Mouse (Mus musculus): ENCODE data around the gene Ubac2. TPM values are rescaled to one million over a fixed set of nuclear protein-coding genes. Genes with fewer than 3 reads are reported as not detected.

Gene Ubac2
- polyA plus RNA-seq, 1 experiment from 2014 or later = 67.5 TPM

DNA sequence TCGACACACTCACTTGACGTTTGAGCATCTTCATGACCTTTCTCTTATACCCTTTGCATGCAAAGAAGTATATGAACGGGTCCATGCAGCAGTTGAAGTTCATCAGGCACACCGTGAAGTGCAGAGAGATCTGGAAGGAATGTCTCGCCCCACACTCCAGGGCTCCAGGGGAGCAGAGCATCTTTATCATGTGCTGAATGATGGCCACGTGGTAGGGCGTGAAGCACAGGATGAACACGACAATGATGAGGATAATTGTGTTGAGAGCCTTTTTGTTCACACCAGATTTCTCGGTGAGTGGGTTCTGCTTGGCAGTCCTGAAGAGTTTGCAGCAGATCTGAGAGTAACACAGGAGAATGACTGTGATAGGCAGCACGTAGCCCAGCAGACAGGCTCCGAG lies 75.7 kb downstream of the Ubac2 start:
- Histone ChIP-seq H3K27ac (ENCODE audit: low read depth) (no peak overlapping the region), H3K36me3 (ENCODE audit: control insufficient read depth, insufficient read depth, low read length) (0 out of 2 replicates have a peak, but pooled peaks cover 9% of the 10 kb centered on the region), H3K4me1 (replicated peaks; ENCODE audit: control insufficient read depth, insufficient read depth, low read length) (peaks cover 2% of the 10 kb centered on the region; the same call in 1 of the 2 replicates), H3K4me3 (ENCODE audit: low read depth, low read length) (no peak overlapping the region), H3K27me3 (replicated peaks; ENCODE audit: control insufficient read depth, insufficient read depth, low read length) (no peaks in the 10 kb centered on the region), H3K9ac (ENCODE audit: low read length) (no peak overlapping the region), H3K4me2 (ENCODE audit: low read length) (no peak overlapping the region), H3K9me3 (ENCODE audit: control insufficient read depth, low read length) (no peaks in the 10 kb centered on the region)
- ATAC-seq (replicated peaks; ENCODE audit: low FRiP score, low TSS enrichment, low read depth) = no peak
- 93% methylated on average over 11 of the region's 11 CpGs for WGBS
- peak; percentile 37 for DNase-seq (ENCODE audit: low spot score)

- WGBS = 96% methylated on average over 12 of the region's 12 CpGs
- Histone ChIP-seq H3K9me3 (ENCODE audit: control insufficient read depth, low read length) (no peaks in the 10 kb centered on the region), H3K36me3 (ENCODE audit: control insufficient read depth, insufficient read depth, low read length) (0 out of 2 replicates have a peak, but pooled peaks cover 9% of the 10 kb centered on the region), H3K4me2 (ENCODE audit: low read length) (no peak overlapping the region), H3K9ac (ENCODE audit: low read length) (no peak overlapping the region), H3K27me3 (replicated peaks; ENCODE audit: control insufficient read depth, insufficient read depth, low read length) (no peaks in the 10 kb centered on the region), H3K27ac (ENCODE audit: low read depth) (no peak overlapping the region), H3K4me1 (replicated peaks; ENCODE audit: control insufficient read depth, insufficient read depth, low read length) (peaks cover 4% of the 10 kb centered on the region; the same call in 1 of the 2 replicates), H3K4me3 (ENCODE audit: low read depth, low read length) (no peak overlapping the region)
- DNase-seq (ENCODE audit: low spot score) = peak; percentile 42
- no peak for ATAC-seq (replicated peaks; ENCODE audit: low FRiP score, low TSS enrichment, low read depth)
Measured at GRCm38 (mm10) chr14:121954608-121955007, 76.2 kb downstream of the Ubac2 start.

DNA sequence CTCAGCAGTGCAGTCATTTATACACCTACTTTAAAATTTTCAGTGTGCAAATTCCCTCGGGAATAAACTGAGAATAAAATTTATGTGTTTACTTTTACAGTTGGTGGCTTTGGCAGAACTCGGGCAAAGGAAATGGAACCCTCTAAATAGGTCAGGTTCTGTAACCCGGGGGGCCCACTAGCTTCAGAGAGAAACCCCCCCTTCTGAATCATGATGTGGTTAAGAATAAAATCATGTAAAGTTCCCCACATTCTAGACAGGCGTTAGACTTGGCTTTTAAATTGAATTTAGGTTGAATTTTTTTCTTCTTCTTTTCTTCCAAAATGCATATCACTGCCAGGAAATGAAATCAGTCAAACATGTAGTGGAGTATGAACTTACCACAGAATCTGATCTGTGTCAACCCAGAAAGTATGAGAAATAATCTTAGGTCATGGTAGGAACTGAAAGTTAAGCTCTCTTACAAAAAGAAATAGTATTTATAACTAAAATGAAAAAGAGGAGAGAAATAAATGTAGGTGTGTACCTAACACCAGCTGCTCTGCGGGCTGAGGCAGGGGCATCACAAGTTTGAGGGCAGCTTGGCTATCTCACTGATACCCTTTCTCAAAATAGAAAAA lies 76.9 kb downstream of the Ubac2 start:
- H3K27ac ChIP-seq (ENCODE audit: low read depth) = no peak overlapping the region
- no peak overlapping the region for H3K9ac ChIP-seq (ENCODE audit: low read length)
- 0 out of 2 replicates have a peak, but pooled peaks cover 9% of the 10 kb centered on the region for H3K36me3 ChIP-seq (ENCODE audit: control insufficient read depth, insufficient read depth, low read length)
- ATAC-seq (replicated peaks; ENCODE audit: low FRiP score, low TSS enrichment, low read depth) = no peak
- no peaks in the 10 kb centered on the region for H3K9me3 ChIP-seq (ENCODE audit: control insufficient read depth, low read length)
- no peaks in the 10 kb centered on the region for H3K27me3 ChIP-seq (replicated peaks; ENCODE audit: control insufficient read depth, insufficient read depth, low read length)
- DNase-seq (ENCODE audit: low spot score) = no peak
- H3K4me1 ChIP-seq (replicated peaks; ENCODE audit: control insufficient read depth, insufficient read depth, low read length) = peaks cover 4% of the 10 kb centered on the region; the same call in 1 of the 2 replicates
- H3K4me3 ChIP-seq (ENCODE audit: low read depth, low read length) = no peak overlapping the region
- 68% methylated on average over 5 of the region's 5 CpGs for WGBS
- no peak overlapping the region for H3K4me2 ChIP-seq (ENCODE audit: low read length)

GRCm38 (mm10) chr14:121956291-121956690 lies 77.9 kb downstream of the Ubac2 start:
- ATAC-seq (replicated peaks; ENCODE audit: low FRiP score, low TSS enrichment, low read depth) = no peak
- Histone ChIP-seq H3K9ac (ENCODE audit: low read length) (no peak overlapping the region), H3K27ac (ENCODE audit: low read depth) (no peak overlapping the region), H3K9me3 (ENCODE audit: control insufficient read depth, low read length) (no peaks in the 10 kb centered on the region), H3K27me3 (replicated peaks; ENCODE audit: control insufficient read depth, insufficient read depth, low read length) (no peaks in the 10 kb centered on the region), H3K4me1 (replicated peaks; ENCODE audit: control insufficient read depth, insufficient read depth, low read length) (peaks cover 7% of the 10 kb centered on the region; the same call in 1 of the 2 replicates), H3K4me2 (ENCODE audit: low read length) (no peak overlapping the region), H3K4me3 (ENCODE audit: low read depth, low read length) (no peak overlapping the region), H3K36me3 (ENCODE audit: control insufficient read depth, insufficient read depth, low read length) (0 out of 2 replicates have a peak, but pooled peaks cover 9% of the 10 kb centered on the region)
- DNase-seq (ENCODE audit: low spot score) = no peak
- 87% methylated on average over 5 of the region's 5 CpGs for WGBS

GRCm38 (mm10) chr14:121957176-121957871 lies 78.9 kb downstream of the Ubac2 start:
- ATAC-seq (replicated peaks; ENCODE audit: low FRiP score, low TSS enrichment, low read depth) (no peak), DNase-seq (ENCODE audit: low spot score) (peak; percentile 38)
- Histone ChIP-seq H3K27ac (ENCODE audit: low read depth) (no peak overlapping the region), H3K9ac (ENCODE audit: low read length) (no peak overlapping the region), H3K27me3 (replicated peaks; ENCODE audit: control insufficient read depth, insufficient read depth, low read length) (no peaks in the 10 kb centered on the region), H3K36me3 (ENCODE audit: control insufficient read depth, insufficient read depth, low read length) (0 out of 2 replicates have a peak, but pooled peaks cover 9% of the 10 kb centered on the region), H3K4me2 (ENCODE audit: low read length) (no peak overlapping the region), H3K9me3 (ENCODE audit: control insufficient read depth, low read length) (no peaks in the 10 kb centered on the region), H3K4me3 (ENCODE audit: low read depth, low read length) (no peak overlapping the region), H3K4me1 (replicated peaks; ENCODE audit: control insufficient read depth, insufficient read depth, low read length) (peaks cover 9% of the 10 kb centered on the region; the same call in 1 of the 2 replicates)
- 90% methylated on average over 10 of the region's 10 CpGs for WGBS

DNA sequence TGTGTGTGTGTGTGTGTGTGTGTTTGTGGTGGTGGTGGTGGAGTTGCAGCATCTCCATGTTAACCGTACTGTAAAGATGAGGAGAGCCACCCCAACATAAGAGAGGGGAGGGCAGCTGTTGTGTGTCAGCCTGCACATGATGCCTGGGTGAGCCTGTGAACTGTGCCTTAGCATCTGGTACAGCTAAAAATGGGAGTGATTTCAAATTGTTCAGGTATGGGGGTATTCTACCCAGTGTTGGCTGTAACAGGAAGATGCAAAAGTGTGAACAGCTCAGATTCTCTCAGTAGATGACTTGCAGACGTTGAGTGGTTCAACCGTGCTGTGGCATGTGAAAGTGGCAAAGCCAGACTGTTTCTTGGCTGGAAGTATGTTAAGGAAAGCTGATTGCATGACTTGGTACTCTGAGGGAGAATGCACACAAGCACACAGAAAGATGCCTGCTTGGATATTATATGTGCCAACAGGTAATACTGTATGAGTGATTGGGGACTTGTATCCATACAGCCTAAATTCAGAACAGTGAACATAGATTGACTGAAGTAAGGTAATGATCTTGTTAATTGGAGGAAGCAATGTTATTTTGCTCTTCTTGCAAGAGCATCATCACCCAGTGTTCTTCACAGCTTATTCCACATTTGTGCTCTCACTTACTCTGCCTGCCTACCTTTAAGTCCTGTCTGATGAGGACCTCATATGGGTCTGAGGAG lies 79.8 kb downstream of the Ubac2 start:
- peak; percentile 29 for DNase-seq (ENCODE audit: low spot score)
- Histone ChIP-seq H3K9me3 (ENCODE audit: control insufficient read depth, low read length) (no peaks in the 10 kb centered on the region), H3K9ac (ENCODE audit: low read length) (no peak overlapping the region), H3K4me2 (ENCODE audit: low read length) (no peak overlapping the region), H3K36me3 (ENCODE audit: control insufficient read depth, insufficient read depth, low read length) (0 out of 2 replicates have a peak, but pooled peaks cover 9% of the 10 kb centered on the region), H3K4me1 (replicated peaks; ENCODE audit: control insufficient read depth, insufficient read depth, low read length) (peaks cover 9% of the 10 kb centered on the region; the same call in 1 of the 2 replicates), H3K4me3 (ENCODE audit: low read depth, low read length) (no peak overlapping the region), H3K27ac (ENCODE audit: low read depth) (no peak overlapping the region), H3K27me3 (replicated peaks; ENCODE audit: control insufficient read depth, insufficient read depth, low read length) (no peaks in the 10 kb centered on the region)
- ATAC-seq (replicated peaks; ENCODE audit: low FRiP score, low TSS enrichment, low read depth) = no peak
- WGBS = 94% methylated on average over 3 of the region's 3 CpGs

DNA sequence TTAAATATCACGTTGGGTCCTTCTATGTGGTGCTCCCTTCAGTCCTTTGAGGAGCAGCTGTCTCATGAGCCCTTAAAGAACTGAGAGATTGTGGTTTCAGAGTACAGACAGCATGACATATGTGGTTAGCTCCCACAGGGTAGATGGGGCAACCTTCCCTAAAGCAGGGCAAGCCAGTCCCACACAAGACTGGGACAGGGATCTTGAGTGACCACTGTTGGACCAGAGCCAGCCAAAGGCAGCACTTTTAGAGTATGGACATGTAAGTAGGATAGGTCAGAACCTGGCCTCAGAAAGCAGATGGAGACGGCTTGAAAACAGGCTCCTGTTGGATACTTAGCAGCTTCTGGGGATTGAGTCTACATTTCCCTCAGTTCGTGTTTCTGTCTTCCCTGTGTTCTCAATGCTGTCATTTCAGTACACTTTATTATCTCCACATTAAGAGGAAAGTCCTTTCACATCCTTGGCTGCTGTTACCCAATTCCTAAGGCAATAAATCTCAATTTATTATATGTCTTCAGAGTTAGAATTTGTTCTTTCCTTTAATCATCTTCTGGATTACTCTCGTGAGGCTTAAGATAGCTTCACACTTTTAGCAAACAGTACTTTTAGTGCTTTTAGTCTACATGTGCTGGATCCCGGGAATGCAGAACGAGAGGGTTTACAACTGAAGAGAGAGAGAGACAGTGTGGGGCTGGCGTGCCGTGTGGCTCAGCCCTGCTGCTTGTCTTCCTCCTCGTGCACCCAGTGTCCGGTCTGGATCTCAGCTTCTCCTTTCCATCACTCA lies 80.5 kb downstream of the Ubac2 start:
- Histone ChIP-seq H3K4me1 (replicated peaks; ENCODE audit: control insufficient read depth, insufficient read depth, low read length) (peaks cover 16% of the 10 kb centered on the region), H3K36me3 (ENCODE audit: control insufficient read depth, insufficient read depth, low read length) (0 out of 2 replicates have a peak, but pooled peaks cover 9% of the 10 kb centered on the region), H3K4me3 (ENCODE audit: low read depth, low read length) (no peak overlapping the region), H3K27me3 (replicated peaks; ENCODE audit: control insufficient read depth, insufficient read depth, low read length) (no peaks in the 10 kb centered on the region), H3K4me2 (ENCODE audit: low read length) (no peak overlapping the region), H3K9ac (ENCODE audit: low read length) (no peak overlapping the region), H3K27ac (ENCODE audit: low read depth) (no peak overlapping the region), H3K9me3 (ENCODE audit: control insufficient read depth, low read length) (no peaks in the 10 kb centered on the region)
- ATAC-seq (replicated peaks; ENCODE audit: low FRiP score, low TSS enrichment, low read depth) (0 out of 2 replicates have a peak, but pooled peaks have one; percentile 17), DNase-seq (ENCODE audit: low spot score) (peak; percentile 51)
- WGBS = 50% methylated on average over 10 of the region's 10 CpGs

GRCm38 (mm10) chr14:121959538-121959980 lies 81.1 kb downstream of the Ubac2 start:
- no peak overlapping the region for H3K4me3 ChIP-seq (ENCODE audit: low read depth, low read length)
- H3K4me1 ChIP-seq (replicated peaks; ENCODE audit: control insufficient read depth, insufficient read depth, low read length) = peaks cover 18% of the 10 kb centered on the region
- no peak overlapping the region for H3K4me2 ChIP-seq (ENCODE audit: low read length)
- 0 out of 2 replicates have a peak, but pooled peaks cover 5% of the 10 kb centered on the region for H3K36me3 ChIP-seq (ENCODE audit: control insufficient read depth, insufficient read depth, low read length)
- no peaks in the 10 kb centered on the region for H3K27me3 ChIP-seq (replicated peaks; ENCODE audit: control insufficient read depth, insufficient read depth, low read length)
- no peak overlapping the region for H3K27ac ChIP-seq (ENCODE audit: low read depth)
- 88% methylated on average over 3 of the region's 3 CpGs for WGBS
- ATAC-seq (replicated peaks; ENCODE audit: low FRiP score, low TSS enrichment, low read depth) (no peak), DNase-seq (ENCODE audit: low spot score) (peak; percentile 44)
- H3K9ac ChIP-seq (ENCODE audit: low read length) = no peak overlapping the region
- H3K9me3 ChIP-seq (ENCODE audit: control insufficient read depth, low read length) = no peaks in the 10 kb centered on the region
